Mouse (Mus musculus) frontal cortex, postnatal 14 days (tissue): ENCODE measurements around the gene Atp6v1b1.
"Not testable (repeated sequence)": the region's sequence is repeated elsewhere in the genome, so short reads cannot be mapped to it uniquely, and the experiment has no call there.

Experiments used
- DNase-seq, 2 experiments: peaks; one replicate each; pipeline ENCODE4 v3.0.0; 2022; ENCODE audit warnings: low spot score in 2 of 2

Gene Atp6v1b1

DNA sequence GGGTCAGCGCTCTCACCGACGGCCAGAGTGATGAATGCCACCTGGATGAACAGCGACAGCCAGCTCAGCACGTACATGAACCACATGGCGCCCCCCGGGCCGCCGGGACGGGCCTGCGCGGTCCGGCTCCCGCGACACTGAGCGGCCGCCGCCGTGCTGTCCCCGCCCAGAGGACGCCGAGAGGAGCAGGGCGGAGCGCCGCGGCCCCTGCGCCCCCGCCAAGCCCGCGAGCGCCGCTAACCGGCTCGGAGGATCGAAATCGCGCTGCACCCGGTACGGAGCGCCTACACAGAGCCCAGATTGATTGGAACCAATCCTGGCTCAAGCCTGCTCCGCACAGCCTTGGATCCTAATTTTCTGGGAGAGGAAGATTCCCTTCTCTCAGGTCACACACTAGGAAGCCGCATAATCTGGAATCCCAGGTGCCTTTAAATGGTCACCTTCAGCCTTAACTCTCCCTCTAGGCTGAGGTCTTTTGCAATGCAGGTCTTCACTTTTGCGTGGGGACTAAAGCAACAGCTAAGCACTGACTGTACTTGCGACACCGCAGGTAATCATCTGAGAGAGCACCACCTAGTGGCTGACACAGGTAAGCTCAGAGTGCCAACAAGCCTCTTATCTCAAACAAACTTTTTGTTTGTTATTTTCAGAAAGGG lies 33.0 kb downstream of the Atp6v1b1 start, which contains the start of gene Tex261:
Tex261 (minus strand) TSS at position 176 of the 656 bp plus-strand sequence.
- peak; percentile 80 to 86 for DNase-seq

DNA sequence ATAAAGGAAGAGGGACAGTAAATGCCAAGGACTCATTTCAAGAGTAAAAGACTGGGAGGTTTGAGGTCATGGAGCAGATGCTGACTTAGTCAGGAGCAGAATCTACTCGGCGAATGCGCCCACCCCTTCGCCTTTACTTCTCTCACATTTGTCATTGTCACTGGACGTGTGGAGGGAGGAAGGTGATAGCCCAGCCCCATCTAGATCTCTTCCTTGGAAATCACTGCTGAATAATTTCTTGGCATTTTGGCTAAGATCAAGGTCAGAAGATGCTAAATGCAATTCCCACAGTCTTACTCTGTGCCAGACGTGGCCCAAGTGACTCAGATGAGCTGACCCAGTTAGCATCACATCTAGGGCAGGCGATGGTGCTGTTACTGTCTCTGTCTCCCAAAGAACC lies 35.5 kb downstream of the Atp6v1b1 start:
- DNase-seq = no peak

DNA sequence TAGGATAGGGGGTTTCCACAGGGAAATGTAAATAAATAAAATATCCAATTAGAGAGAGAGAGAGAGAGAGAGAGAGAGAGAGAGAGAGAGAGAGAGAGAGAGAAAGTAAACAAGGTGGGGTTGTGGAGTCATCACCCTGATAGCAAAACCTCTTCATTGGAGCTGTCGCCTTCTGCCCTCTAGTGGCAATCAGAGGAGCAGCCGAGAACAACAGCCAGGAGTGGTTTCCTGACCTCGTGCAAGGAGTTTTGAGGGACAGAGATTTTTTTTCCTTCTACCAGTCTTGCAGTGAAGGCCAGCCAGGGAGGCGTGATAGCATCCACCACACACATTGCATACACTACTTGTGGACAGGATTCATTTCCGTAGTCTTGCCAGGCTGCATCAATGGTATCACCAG lies 36.2 kb downstream of the Atp6v1b1 start:
- no peak for DNase-seq

DNA sequence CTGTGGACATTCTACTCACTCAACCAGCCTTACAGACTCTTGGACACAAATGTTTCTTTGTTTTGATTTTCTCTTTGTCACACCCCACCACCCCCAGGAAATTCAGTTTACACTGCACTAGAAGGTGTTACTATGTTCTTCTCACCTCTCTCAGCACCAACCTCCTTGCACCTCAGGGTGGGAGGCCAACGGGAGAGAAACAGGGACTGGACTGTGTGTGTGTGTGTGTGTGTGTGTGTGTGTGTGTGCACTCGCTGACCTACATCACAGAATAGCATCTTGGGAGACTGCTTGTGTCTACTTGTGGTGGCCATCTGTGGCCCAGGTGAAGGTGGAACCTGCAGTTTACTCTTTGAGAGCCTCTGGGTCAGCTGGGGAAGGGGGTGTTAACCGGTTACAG lies 43.6 kb downstream of the Atp6v1b1 start:
- DNase-seq = no peak

DNA sequence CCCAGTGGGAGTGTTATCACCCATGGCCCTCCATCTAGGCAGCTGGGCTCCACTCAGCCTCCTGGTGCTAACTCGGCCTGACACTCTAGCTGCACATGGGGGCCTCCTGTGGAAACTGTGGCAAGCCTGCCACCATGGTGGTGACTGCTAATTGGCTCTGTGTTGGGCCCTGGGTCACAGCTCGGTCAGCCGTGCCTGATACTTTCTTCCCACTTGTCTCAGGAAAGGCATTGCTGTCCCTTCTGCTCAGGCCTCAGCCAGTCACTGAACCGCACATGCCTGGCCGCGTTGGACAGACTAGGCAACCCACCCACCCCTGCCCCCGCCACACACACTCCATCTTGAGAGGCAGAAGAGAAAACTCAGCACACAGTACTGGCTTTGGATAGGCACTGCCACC lies 45.8 kb downstream of the Atp6v1b1 start:
- DNase-seq = no peak

DNA sequence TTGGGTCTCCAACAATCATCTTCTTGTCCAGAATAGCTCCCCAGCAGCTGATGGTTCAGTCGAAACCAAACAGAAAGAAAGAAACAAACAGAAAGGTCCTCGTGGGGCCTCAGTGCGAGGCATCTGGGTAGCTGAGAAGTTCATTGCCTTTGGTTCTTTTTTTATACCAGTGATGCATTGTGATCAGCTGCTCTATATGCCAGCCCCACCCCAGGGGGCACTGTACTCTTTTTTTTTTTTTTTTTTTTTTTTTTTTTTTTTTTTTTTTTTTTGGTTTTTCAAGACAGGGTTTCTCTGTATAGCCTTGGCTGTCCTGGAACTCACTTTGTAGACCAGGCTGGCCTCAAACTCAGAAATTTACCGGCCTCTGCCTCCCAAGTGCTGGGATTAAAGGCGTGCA lies 47.7 kb downstream of the Atp6v1b1 start:
- not testable (repeated sequence) for DNase-seq

DNA sequence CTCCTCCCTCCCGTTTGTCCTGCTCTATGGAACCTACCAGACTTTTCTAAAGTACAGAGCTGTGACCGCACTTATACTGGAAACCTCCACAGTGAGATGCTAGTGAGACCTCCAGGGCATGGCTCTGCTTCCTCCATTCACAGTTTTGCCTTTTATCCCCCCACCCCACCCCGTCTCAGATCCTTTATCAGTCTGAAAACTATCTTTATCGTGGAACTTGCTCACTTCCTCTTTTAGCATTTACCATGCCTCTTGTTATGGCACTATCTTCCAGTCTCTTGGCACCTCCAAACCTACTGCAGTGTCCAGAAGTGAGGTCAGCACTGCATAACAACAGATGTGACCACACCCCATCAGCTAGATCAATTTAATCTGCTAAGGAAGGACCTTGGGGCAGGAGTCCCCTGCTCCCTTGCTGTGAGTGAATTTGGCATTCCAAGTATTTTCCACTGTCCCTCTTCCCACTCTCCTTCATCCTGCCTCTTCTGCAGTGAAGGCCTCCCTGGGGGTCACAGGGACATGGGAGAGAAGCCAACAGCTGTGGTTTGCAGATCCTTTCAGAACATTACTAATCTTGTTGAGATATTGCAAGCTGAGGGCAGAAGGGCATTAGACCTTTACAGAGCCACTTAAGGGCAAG lies 48.6 kb downstream of the Atp6v1b1 start:
- DNase-seq = no peak

DNA sequence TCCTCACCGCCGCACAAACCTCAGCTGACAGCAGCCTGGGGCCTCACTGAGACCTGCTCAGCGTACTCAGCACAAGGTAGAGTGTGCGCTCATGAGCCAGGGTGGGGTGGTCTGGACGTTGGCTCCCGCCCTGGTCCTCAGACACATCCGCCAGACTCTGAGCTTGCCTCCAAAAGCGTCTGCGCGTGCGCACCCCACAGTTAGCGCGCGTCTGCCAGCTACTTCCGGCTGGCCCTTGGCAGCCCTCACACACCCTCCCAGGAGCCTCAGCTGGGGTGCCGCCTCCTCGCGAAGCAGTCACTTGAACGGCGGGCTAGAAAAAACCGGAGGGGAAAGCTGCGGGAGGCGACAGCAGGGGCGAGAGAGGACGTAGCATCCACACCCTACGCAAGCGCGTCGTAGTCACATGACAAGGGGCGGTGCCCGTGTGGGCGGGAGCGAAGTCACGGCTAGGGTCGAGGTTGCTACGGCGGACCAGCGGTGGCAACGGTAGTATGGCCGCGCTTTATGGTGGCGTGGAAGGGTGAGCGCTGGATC lies 52.0 kb downstream of the Atp6v1b1 start, which contains the start of gene Nagk:
Nagk (plus strand) TSS at position 223 of the 537 bp plus-strand sequence.
- DNase-seq = peak; percentile 89 to 92

DNA sequence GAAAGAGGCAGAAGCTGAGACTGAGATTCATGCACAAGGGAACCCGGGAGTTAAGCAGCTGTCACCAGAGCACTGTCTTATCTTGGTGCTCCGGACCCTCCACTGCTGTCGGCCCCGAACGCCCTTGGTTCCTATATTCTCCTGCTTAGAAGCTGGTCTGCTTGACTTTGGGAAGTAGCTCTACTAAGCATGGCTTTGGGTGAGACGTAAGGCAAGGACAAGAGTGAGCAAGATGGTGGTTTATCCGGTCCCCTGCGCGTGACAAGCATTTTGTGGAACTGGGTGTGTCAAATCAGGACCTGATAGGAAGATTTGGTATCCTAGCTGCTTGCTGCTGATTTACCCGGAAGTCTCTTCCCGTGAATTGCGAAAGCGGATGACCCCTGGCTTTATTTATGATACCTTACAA lies 52.7 kb downstream of the Atp6v1b1 start:
- peak in 1 of 2 experiments; percentile 52 for DNase-seq

DNA sequence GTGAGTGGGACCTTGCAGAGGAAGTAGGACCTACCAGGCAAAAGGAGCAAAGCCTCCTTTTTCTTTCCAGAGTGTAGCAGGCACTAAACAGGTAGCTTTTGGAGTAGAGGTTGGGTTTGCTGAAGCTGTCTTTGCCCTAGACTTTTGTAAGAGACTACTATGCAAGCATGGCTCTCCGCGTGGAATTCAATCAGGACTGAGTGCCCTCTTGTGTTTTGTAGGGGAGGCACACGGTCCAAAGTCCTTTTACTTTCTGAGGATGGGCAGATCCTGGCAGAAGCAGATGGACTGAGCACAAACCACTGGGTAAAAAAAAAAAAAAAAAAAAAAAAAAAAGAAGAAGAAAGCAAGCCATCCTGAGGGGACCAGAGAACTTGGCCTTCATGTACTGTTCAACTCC lies 53.9 kb downstream of the Atp6v1b1 start:
- no peak for DNase-seq

DNA sequence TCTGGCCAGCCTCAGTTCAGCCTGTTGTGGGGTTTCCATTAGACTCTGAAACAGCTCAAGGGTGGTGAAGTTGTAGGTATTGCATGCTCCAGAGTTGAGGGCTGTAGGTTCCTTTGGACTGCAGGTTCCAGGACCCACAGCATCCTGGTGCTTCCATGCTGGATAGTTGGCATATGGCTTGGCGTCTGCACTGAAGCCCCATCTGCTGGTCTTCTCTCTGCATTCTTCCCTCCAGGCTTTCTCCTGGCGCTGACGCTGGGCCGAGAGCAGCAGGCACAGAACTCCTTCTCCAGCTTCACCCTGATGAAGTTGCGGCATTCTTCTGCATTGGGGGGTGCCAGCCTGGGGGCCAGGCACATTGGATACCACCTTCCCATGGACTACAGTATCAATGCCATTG lies 59.2 kb downstream of the Atp6v1b1 start:
- DNase-seq = no peak

DNA sequence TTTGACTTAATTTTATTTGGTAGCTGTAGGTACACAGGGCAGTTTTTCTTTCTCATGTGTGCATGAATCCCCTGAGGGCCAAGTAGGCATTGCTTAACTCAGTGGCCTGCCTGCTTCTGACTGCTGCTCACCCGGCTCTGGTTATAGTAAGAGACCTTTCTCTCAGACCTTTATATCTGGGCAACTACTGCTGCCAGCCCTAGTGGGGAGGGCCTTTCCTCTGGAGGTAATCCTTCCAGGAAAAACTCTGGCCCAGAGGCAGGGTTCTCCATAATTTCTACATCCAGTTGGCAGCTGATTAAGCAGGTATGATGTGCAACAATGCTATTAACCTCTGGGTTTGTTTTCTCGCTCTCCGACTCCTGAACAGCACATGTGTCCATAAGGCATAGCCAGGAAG lies 60.1 kb downstream of the Atp6v1b1 start:
- no peak for DNase-seq
